Mouse (Mus musculus): ENCODE measurements around the gene Aanat. TPM values are rescaled to one million over a fixed set of nuclear protein-coding genes. Genes with fewer than 3 reads are reported as not detected.
A peak's percentile ranks its signal among the peaks of the same experiment; 100 is the strongest.

Gene Aanat
- polyA plus RNA-seq, 1 experiment from 2014 or later = not detected

DNA sequence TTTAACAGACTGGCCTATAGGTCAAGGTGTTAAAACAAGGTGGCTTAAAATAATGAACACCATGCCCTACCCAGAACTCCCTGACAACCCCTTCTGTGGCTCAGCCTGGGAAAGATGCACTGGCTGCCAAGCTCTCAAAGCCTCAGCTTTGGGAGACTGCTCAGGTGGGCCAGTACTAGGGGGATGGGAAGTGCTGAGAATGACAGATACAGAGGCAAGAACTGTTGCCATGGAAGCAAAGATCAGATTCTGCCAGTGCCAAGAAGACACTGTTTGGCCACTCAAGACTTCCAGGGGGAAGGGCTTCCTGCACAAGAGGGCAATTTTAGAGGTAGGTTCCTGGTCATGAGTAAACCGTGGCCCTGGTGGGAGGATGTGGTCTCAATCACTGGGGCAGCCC, 30.7 kb upstream of the Aanat start:
- 0 out of 2 replicates have a peak, but pooled peaks cover 4% of the 10 kb centered on the region for H3K27me3 ChIP-seq (replicated peaks; ENCODE audit: control insufficient read depth, insufficient read depth, low read length)
- no peaks in the 10 kb centered on the region for H3K36me3 ChIP-seq (ENCODE audit: control insufficient read depth, insufficient read depth)
- H3K4me1 ChIP-seq (replicated peaks; ENCODE audit: control insufficient read depth, insufficient read depth, low read length) = no peaks in the 10 kb centered on the region
- ATAC-seq = no peak
- TF ChIP-seq CTCF (IDR thresholded peaks at IDR 0.05; ENCODE audit: low read depth) = no peak
- H3K4me3 ChIP-seq (ENCODE audit: low read depth, low read length) = no peak overlapping the region
- H3K4me2 ChIP-seq (replicated peaks; ENCODE audit: low read depth) = no peak overlapping the region
- H3K9ac ChIP-seq (ENCODE audit: low read depth, low read length) = no peak overlapping the region
- H3K9me3 ChIP-seq (ENCODE audit: control insufficient read depth) = no peaks in the 10 kb centered on the region
- H3K27ac ChIP-seq (ENCODE audit: low read depth, low read length) = no peak overlapping the region
- WGBS = 40% methylated on average over 1 of the region's 1 CpGs

DNA sequence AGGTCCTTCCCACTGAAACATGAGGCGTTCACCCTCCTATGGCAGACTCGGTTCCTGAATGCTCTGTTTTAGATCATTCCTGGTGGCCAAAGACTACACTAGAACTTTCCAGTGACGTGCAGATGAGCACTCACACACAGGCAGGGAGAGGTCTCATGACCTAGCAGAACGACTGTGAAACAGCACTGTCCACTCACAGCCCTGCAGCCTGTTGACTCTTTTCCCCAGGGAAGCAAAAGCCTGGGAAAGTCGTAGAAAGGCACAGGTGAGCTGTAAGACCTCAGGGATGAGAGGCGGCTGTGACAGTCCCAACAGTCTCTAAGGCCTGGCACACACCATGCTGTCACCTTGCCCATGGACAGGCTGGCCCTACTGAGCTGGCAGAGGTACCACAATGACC, 29.9 kb upstream of the Aanat start:
- no peak overlapping the region for H3K9ac ChIP-seq (ENCODE audit: low read depth, low read length)
- ATAC-seq = no peak
- no peaks in the 10 kb centered on the region for H3K36me3 ChIP-seq (ENCODE audit: control insufficient read depth, insufficient read depth)
- no peak overlapping the region for H3K4me3 ChIP-seq (ENCODE audit: low read depth, low read length)
- 0 out of 2 replicates have a peak, but pooled peaks cover 4% of the 10 kb centered on the region for H3K27me3 ChIP-seq (replicated peaks; ENCODE audit: control insufficient read depth, insufficient read depth, low read length)
- H3K4me1 ChIP-seq (replicated peaks; ENCODE audit: control insufficient read depth, insufficient read depth, low read length) = no peaks in the 10 kb centered on the region
- no peak overlapping the region for H3K4me2 ChIP-seq (replicated peaks; ENCODE audit: low read depth)
- no peak for TF ChIP-seq CTCF (IDR thresholded peaks at IDR 0.05; ENCODE audit: low read depth)
- H3K27ac ChIP-seq (ENCODE audit: low read depth, low read length) = no peak overlapping the region
- WGBS = 55% methylated on average over 6 of the region's 6 CpGs
- no peaks in the 10 kb centered on the region for H3K9me3 ChIP-seq (ENCODE audit: control insufficient read depth)

DNA sequence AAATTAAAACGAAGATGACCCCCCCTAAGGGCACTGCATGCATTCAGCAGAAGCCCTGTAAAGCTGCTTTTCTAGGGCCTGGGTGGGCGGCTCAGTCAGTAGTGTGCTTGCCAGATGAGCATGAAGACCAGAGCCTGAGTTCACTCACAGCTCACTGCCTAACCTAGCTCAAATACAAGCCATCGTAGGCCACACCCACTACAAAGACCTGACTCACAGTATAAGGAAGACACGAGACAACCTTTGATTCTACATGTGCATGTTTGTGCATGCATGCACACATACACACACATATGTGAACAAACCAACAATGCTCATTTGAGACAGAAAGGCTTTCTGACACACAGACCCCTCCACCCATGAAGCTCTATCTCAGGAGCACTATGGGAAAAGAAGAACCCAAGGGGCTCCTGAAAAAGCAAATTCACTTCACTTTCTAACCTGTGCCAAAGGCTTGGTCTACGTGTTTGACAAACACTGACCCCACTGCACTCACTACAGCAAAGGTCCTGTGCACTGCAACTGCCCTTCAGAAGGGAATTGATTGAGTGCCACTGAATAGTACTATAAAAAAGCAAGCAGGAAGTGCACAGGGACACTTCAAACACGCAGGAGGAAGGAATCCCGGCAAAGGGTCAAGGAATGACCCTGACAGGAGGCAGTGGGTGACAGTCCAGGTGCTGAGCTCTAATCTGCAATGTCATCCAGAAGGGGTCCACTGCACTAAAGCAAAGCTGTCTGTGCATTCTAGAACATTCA, 20.8 kb upstream of the Aanat start:
- Histone ChIP-seq H3K4me2 (replicated peaks; ENCODE audit: low read depth) (no peak overlapping the region), H3K27ac (ENCODE audit: low read depth, low read length) (no peak overlapping the region), H3K4me3 (ENCODE audit: low read depth, low read length) (no peak overlapping the region), H3K4me1 (replicated peaks; ENCODE audit: control insufficient read depth, insufficient read depth, low read length) (peaks cover 4% of the 10 kb centered on the region), H3K9ac (ENCODE audit: low read depth, low read length) (no peak overlapping the region), H3K9me3 (ENCODE audit: control insufficient read depth) (no peaks in the 10 kb centered on the region), H3K27me3 (replicated peaks; ENCODE audit: control insufficient read depth, insufficient read depth, low read length) (no peaks in the 10 kb centered on the region), H3K36me3 (ENCODE audit: control insufficient read depth, insufficient read depth) (no peaks in the 10 kb centered on the region)
- ATAC-seq = peak; percentile 68
- whole genome bisulfite sequencing = 41% methylated on average over 7 of the region's 7 CpGs
- no peak for TF ChIP-seq CTCF (IDR thresholded peaks at IDR 0.05; ENCODE audit: low read depth)

DNA sequence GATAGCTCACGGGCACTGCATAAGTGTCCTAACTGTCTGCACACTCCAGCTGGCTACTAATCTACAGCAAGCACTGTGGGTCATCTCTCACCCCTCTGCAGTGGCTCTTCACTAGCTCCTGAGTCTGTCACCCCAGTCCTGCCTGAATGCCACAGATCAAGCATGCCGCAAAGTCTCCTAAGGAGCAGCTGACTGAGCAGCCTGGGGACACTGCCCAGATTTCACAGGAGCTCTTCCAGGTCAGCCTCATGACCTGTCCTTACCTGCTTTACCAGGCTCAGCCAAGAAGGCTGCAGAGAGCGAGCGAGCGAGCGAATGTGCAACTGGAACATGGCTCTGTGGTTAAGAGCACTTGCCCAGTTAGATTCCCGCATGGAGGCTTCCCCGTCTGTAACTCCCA, 18.7 kb upstream of the Aanat start:
- peaks cover 4% of the 10 kb centered on the region for H3K4me1 ChIP-seq (replicated peaks; ENCODE audit: control insufficient read depth, insufficient read depth, low read length)
- no peak for TF ChIP-seq CTCF (IDR thresholded peaks at IDR 0.05; ENCODE audit: low read depth)
- no peak for ATAC-seq
- WGBS = 89% methylated on average over 8 of the region's 8 CpGs
- no peaks in the 10 kb centered on the region for H3K27me3 ChIP-seq (replicated peaks; ENCODE audit: control insufficient read depth, insufficient read depth, low read length)
- no peak overlapping the region for H3K27ac ChIP-seq (ENCODE audit: low read depth, low read length)
- H3K4me2 ChIP-seq (replicated peaks; ENCODE audit: low read depth) = no peak overlapping the region
- H3K9me3 ChIP-seq (ENCODE audit: control insufficient read depth) = no peaks in the 10 kb centered on the region
- H3K36me3 ChIP-seq (ENCODE audit: control insufficient read depth, insufficient read depth) = no peaks in the 10 kb centered on the region
- no peak overlapping the region for H3K4me3 ChIP-seq (ENCODE audit: low read depth, low read length)
- H3K9ac ChIP-seq (ENCODE audit: low read depth, low read length) = no peak overlapping the region

DNA sequence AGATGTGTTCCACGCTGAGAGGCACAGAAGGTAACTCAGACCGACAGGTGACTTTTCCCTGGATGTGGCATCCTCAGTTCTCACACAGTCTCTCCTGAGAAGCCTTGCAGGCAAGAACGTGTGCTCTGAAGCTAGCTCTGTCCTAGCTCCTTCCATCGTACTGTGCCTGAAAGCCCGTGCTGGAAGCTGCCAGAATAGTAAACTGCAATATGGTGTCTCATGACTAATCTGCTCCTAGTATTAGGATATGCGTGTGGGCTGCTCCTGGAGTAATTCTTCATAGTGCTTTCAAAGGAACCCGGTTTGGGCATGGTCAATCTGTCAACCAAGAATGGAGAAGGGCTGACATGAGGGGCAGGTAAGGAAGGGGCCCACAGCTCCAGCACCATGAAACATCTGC, 15.4 kb upstream of the Aanat start:
- no peaks in the 10 kb centered on the region for H3K27me3 ChIP-seq (replicated peaks; ENCODE audit: control insufficient read depth, insufficient read depth, low read length)
- H3K4me3 ChIP-seq (ENCODE audit: low read depth, low read length) = no peak overlapping the region
- H3K27ac ChIP-seq (ENCODE audit: low read depth, low read length) = no peak overlapping the region
- TF ChIP-seq CTCF (IDR thresholded peaks at IDR 0.05; ENCODE audit: low read depth) = no peak
- H3K9ac ChIP-seq (ENCODE audit: low read depth, low read length) = no peak overlapping the region
- H3K9me3 ChIP-seq (ENCODE audit: control insufficient read depth) = no peaks in the 10 kb centered on the region
- H3K36me3 ChIP-seq (ENCODE audit: control insufficient read depth, insufficient read depth) = no peaks in the 10 kb centered on the region
- no peak for ATAC-seq
- H3K4me2 ChIP-seq (replicated peaks; ENCODE audit: low read depth) = no peak overlapping the region
- H3K4me1 ChIP-seq (replicated peaks; ENCODE audit: control insufficient read depth, insufficient read depth, low read length) = no peaks in the 10 kb centered on the region
- WGBS = 83% methylated on average over 7 of the region's 7 CpGs

DNA sequence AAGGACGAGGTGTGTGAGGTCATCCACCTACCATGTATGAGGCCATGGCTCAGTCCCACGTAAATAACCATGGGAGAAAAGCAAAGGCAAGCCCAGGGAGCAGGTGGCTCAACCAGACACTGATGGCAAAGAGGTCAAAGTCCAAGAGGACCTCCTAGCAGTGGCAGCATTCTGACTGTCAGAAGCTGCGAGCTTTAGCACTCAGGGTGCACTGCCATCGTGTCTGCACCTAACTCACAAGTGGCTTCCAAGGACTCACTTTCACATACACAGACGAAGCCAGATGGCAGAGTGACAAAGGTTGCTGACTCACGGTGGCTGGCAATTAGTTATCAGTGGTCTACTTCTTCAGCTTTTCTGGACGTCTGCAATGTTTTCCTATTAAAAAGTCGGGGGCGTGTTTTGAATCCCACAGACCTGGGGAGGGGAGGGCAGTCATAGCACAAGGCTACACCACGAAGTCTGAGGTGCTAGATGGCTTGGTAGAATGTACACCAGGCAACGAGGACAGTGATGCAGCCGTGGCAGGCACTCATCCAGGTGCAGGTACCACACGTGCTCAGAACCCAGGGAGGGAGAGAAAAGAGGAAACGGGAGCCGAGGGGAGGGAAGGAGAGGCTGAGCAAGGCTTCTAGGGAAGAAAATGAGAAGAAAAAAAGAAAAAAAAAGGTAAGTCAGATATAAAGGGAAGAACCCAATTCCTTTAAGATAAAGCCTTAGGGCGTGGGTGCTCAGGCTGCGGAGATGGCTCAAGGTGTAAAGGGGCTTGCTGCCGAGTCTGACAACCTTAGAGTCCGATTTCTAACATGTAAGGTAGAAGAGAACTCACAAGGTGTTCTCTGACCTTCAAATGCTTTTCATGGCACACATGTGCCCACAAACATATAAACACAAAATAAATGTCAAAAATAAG, 14.2 kb upstream of the Aanat start:
- peak; percentile 67 for ATAC-seq
- no peaks in the 10 kb centered on the region for H3K4me1 ChIP-seq (replicated peaks; ENCODE audit: control insufficient read depth, insufficient read depth, low read length)
- WGBS = 51% methylated on average over 19 of the region's 19 CpGs
- no peaks in the 10 kb centered on the region for H3K27me3 ChIP-seq (replicated peaks; ENCODE audit: control insufficient read depth, insufficient read depth, low read length)
- no peaks in the 10 kb centered on the region for H3K36me3 ChIP-seq (ENCODE audit: control insufficient read depth, insufficient read depth)
- no peak overlapping the region for H3K4me2 ChIP-seq (replicated peaks; ENCODE audit: low read depth)
- H3K27ac ChIP-seq (ENCODE audit: low read depth, low read length) = no peak overlapping the region
- H3K9me3 ChIP-seq (ENCODE audit: control insufficient read depth) = no peaks in the 10 kb centered on the region
- H3K4me3 ChIP-seq (ENCODE audit: low read depth, low read length) = no peak overlapping the region
- TF ChIP-seq CTCF (IDR thresholded peaks at IDR 0.05; ENCODE audit: low read depth) = no peak
- H3K9ac ChIP-seq (ENCODE audit: low read depth, low read length) = no peak overlapping the region
